Mouse (Mus musculus): Measurements from ENCODE around the gene Lrrc75b. TPM values are rescaled to one million over a fixed set of nuclear protein-coding genes. Genes with fewer than 3 reads are reported as not detected.

The Lrrc75b gene
- total RNA-seq (2014; rRNA removed) (41.4 and 44.2 TPM in 2 replicates), polyA plus RNA-seq (2015; fragmentation: Nextera tagmentation; extraction: Ambion mirVana) (37.5 and 39.5 TPM in 2 replicates)

GRCm38 (mm10) chr10:75559676-75560548, at the start of gene Lrrc75b:
Lrrc75b (minus strand) TSS chr10:75560330.
- Histone ChIP-seq H3K36me3 (ENCODE audit: insufficient read depth, low read length) (peaks cover 21% of the 10 kb centered on the region), H3K27me3 (ENCODE audit: insufficient read depth, low read length) (no peaks in the 10 kb centered on the region), H3K4me3 (ENCODE audit: low read depth, low read length) (peak within 1 kb of the TSS; percentile 69), H3K4me2 (ENCODE audit: low read depth, low read length, poor library complexity, severe bottlenecking) (peak within 1 kb of the TSS; percentile 83), H3K9ac (replicated peaks; ENCODE audit: low read length, poor library complexity, severe bottlenecking) (peak within 1 kb of the TSS; percentile 97), H3K9me3 (ENCODE audit: low read length) (no peaks in the 10 kb centered on the region), H3K4me1 (ENCODE audit: insufficient read depth, low read length) (peaks cover 27% of the 10 kb centered on the region), H3K27ac (ENCODE audit: low read depth, low read length) (peak within 1 kb of the TSS; percentile 99)
- peak; percentile 65 for DNase-seq (ENCODE audit: low spot score)
- TF ChIP-seq CTCF (IDR thresholded peaks at IDR 0.05): no peak
- WGBS: under 1% methylated on average over 60 of the region's 75 CpGs
- peak; percentile 59 for ATAC-seq (ENCODE audit: low FRiP score)

GRCm38 (mm10) chr10:75608975-75609374, 48.8 kb upstream of the Lrrc75b start:
- H3K27me3 ChIP-seq (ENCODE audit: insufficient read depth, low read length): no peaks in the 10 kb centered on the region
- no peak overlapping the region for H3K27ac ChIP-seq (ENCODE audit: low read depth, low read length)
- H3K4me3 ChIP-seq (ENCODE audit: low read depth, low read length): no peak overlapping the region
- 90% methylated on average over 11 of the region's 11 CpGs for WGBS
- no peak overlapping the region for H3K9ac ChIP-seq (replicated peaks; ENCODE audit: low read length, poor library complexity, severe bottlenecking)
- DNase-seq (ENCODE audit: low spot score): no peak
- H3K9me3 ChIP-seq (ENCODE audit: low read length): no peaks in the 10 kb centered on the region
- H3K36me3 ChIP-seq (ENCODE audit: insufficient read depth, low read length): no peaks in the 10 kb centered on the region
- no peak for ATAC-seq (ENCODE audit: low FRiP score)
- H3K4me1 ChIP-seq (ENCODE audit: insufficient read depth, low read length): no peaks in the 10 kb centered on the region
- no peak overlapping the region for H3K4me2 ChIP-seq (ENCODE audit: low read depth, low read length, poor library complexity, severe bottlenecking)
- no peak for TF ChIP-seq CTCF (IDR thresholded peaks at IDR 0.05)

- ATAC-seq (ENCODE audit: low FRiP score) (no peak), DNase-seq (ENCODE audit: low spot score) (no peak)
- 86% methylated on average over 4 of the region's 4 CpGs for WGBS
- Histone ChIP-seq H3K4me3 (ENCODE audit: low read depth, low read length) (no peak overlapping the region), H3K36me3 (ENCODE audit: insufficient read depth, low read length) (no peaks in the 10 kb centered on the region), H3K9me3 (ENCODE audit: low read length) (no peaks in the 10 kb centered on the region), H3K4me2 (ENCODE audit: low read depth, low read length, poor library complexity, severe bottlenecking) (no peak overlapping the region), H3K27me3 (ENCODE audit: insufficient read depth, low read length) (no peaks in the 10 kb centered on the region), H3K9ac (replicated peaks; ENCODE audit: low read length, poor library complexity, severe bottlenecking) (no peak overlapping the region), H3K4me1 (ENCODE audit: insufficient read depth, low read length) (no peaks in the 10 kb centered on the region), H3K27ac (ENCODE audit: low read depth, low read length) (no peak overlapping the region)
- TF ChIP-seq CTCF (IDR thresholded peaks at IDR 0.05): no peak
Observed at GRCm38 (mm10) chr10:75607253-75607652, 47.1 kb upstream of the Lrrc75b start.

- Histone ChIP-seq H3K36me3 (ENCODE audit: insufficient read depth, low read length) (no peaks in the 10 kb centered on the region), H3K9me3 (ENCODE audit: low read length) (no peaks in the 10 kb centered on the region), H3K4me1 (ENCODE audit: insufficient read depth, low read length) (no peaks in the 10 kb centered on the region), H3K9ac (replicated peaks; ENCODE audit: low read length, poor library complexity, severe bottlenecking) (no peak overlapping the region), H3K27me3 (ENCODE audit: insufficient read depth, low read length) (no peaks in the 10 kb centered on the region), H3K27ac (ENCODE audit: low read depth, low read length) (no peak overlapping the region), H3K4me3 (ENCODE audit: low read depth, low read length) (no peak overlapping the region), H3K4me2 (ENCODE audit: low read depth, low read length, poor library complexity, severe bottlenecking) (no peak overlapping the region)
- DNase-seq (ENCODE audit: low spot score) (no peak), ATAC-seq (ENCODE audit: low FRiP score) (no peak)
- TF ChIP-seq CTCF (IDR thresholded peaks at IDR 0.05): no peak
- 49% methylated on average over 11 of the region's 11 CpGs for WGBS
Observed at GRCm38 (mm10) chr10:75605162-75605846, 45.2 kb upstream of the Lrrc75b start.

- DNase-seq (ENCODE audit: low spot score) (no peak), ATAC-seq (ENCODE audit: low FRiP score) (no peak)
- Histone ChIP-seq H3K9me3 (ENCODE audit: low read length) (no peaks in the 10 kb centered on the region), H3K4me3 (ENCODE audit: low read depth, low read length) (no peak overlapping the region), H3K4me1 (ENCODE audit: insufficient read depth, low read length) (no peaks in the 10 kb centered on the region), H3K36me3 (ENCODE audit: insufficient read depth, low read length) (no peaks in the 10 kb centered on the region), H3K4me2 (ENCODE audit: low read depth, low read length, poor library complexity, severe bottlenecking) (no peak overlapping the region), H3K9ac (replicated peaks; ENCODE audit: low read length, poor library complexity, severe bottlenecking) (no peak overlapping the region), H3K27me3 (ENCODE audit: insufficient read depth, low read length) (no peaks in the 10 kb centered on the region), H3K27ac (ENCODE audit: low read depth, low read length) (no peak overlapping the region)
- no peak for TF ChIP-seq CTCF (IDR thresholded peaks at IDR 0.05)
- 81% methylated on average over 7 of the region's 7 CpGs for WGBS
Observed at GRCm38 (mm10) chr10:75600189-75600730, 40.1 kb upstream of the Lrrc75b start.

Measured in midbrain, postnatal 0 days (tissue).